Mouse (Mus musculus): Measurements from ENCODE around the gene Gpn2. TPM values are rescaled to one million over a fixed set of nuclear protein-coding genes. Genes with fewer than 3 reads are reported as not detected.
A peak's percentile ranks its signal among the peaks of the same experiment; 100 is the strongest.

Gene Gpn2
- polyA plus RNA-seq, 1 experiment from 2014 or later = 16.1 TPM

- H3K4me2 ChIP-seq (replicated peaks; ENCODE audit: low read depth) = peak overlapping the region; percentile 82
- H3K9me3 ChIP-seq (ENCODE audit: control insufficient read depth) = no peaks in the 10 kb centered on the region
- WGBS = under 1% methylated on average over 50 of the region's 50 CpGs
- TF ChIP-seq CTCF (IDR thresholded peaks at IDR 0.05; ENCODE audit: low read depth) = no peak
- no peaks in the 10 kb centered on the region for H3K27me3 ChIP-seq (replicated peaks; ENCODE audit: control insufficient read depth, insufficient read depth, low read length)
- ATAC-seq = peak; percentile 85
- peaks cover 8% of the 10 kb centered on the region; the same call in 1 of the 2 replicates for H3K36me3 ChIP-seq (ENCODE audit: control insufficient read depth, insufficient read depth)
- H3K4me3 ChIP-seq (ENCODE audit: low read depth, low read length) = peak overlapping the region; percentile 40
- peak overlapping the region; percentile 97 for H3K27ac ChIP-seq (ENCODE audit: low read depth, low read length)
- 0 out of 2 replicates have a peak, but pooled peaks cover 2% of the 10 kb centered on the region for H3K4me1 ChIP-seq (replicated peaks; ENCODE audit: control insufficient read depth, insufficient read depth, low read length)
- H3K9ac ChIP-seq (ENCODE audit: low read depth, low read length) = peak overlapping the region; percentile 57
These were observed 15.5 kb downstream of the Gpn2 start for GRCm38 (mm10) chr4:133599571-133600073.

- H3K36me3 ChIP-seq (ENCODE audit: control insufficient read depth, insufficient read depth) = peaks cover 6% of the 10 kb centered on the region; the same call in 1 of the 2 replicates
- peak overlapping the region; percentile 82 for H3K4me2 ChIP-seq (replicated peaks; ENCODE audit: low read depth)
- no peaks in the 10 kb centered on the region for H3K27me3 ChIP-seq (replicated peaks; ENCODE audit: control insufficient read depth, insufficient read depth, low read length)
- peak overlapping the region; percentile 57 for H3K9ac ChIP-seq (ENCODE audit: low read depth, low read length)
- H3K9me3 ChIP-seq (ENCODE audit: control insufficient read depth) = no peaks in the 10 kb centered on the region
- 9% methylated on average over 9 of the region's 9 CpGs for WGBS
- TF ChIP-seq CTCF (IDR thresholded peaks at IDR 0.05; ENCODE audit: low read depth) = no peak
- ATAC-seq = no peak
- peak overlapping the region; percentile 40 for H3K4me3 ChIP-seq (ENCODE audit: low read depth, low read length)
- peak overlapping the region; percentile 97 for H3K27ac ChIP-seq (ENCODE audit: low read depth, low read length)
- 0 out of 2 replicates have a peak, but pooled peaks cover 2% of the 10 kb centered on the region for H3K4me1 ChIP-seq (replicated peaks; ENCODE audit: control insufficient read depth, insufficient read depth, low read length)
These were observed 16.1 kb downstream of the Gpn2 start for GRCm38 (mm10) chr4:133600306-133600705.

GRCm38 (mm10) chr4:133601721-133602218 is 17.6 kb downstream of the Gpn2 start, which contains the start of gene Sfn:
Gene Sfn, minus strand, starts transcription at chr4:133602168.
- peak; percentile 86 for TF ChIP-seq CTCF (IDR thresholded peaks at IDR 0.05; ENCODE audit: low read depth)
- Histone ChIP-seq H3K9me3 (ENCODE audit: control insufficient read depth) (no peaks in the 10 kb centered on the region), H3K9ac (ENCODE audit: low read depth, low read length) (0 out of 2 replicates have a peak within 1 kb of the TSS, but pooled peaks have one; percentile 26), H3K36me3 (ENCODE audit: control insufficient read depth, insufficient read depth) (peaks cover 14% of the 10 kb centered on the region; the same call in 1 of the 2 replicates), H3K27me3 (replicated peaks; ENCODE audit: control insufficient read depth, insufficient read depth, low read length) (no peaks in the 10 kb centered on the region), H3K4me2 (replicated peaks; ENCODE audit: low read depth) (peak within 1 kb of the TSS; percentile 82), H3K4me3 (ENCODE audit: low read depth, low read length) (peak within 1 kb of the TSS; percentile 40), H3K4me1 (replicated peaks; ENCODE audit: control insufficient read depth, insufficient read depth, low read length) (0 out of 2 replicates have a peak, but pooled peaks cover 2% of the 10 kb centered on the region), H3K27ac (ENCODE audit: low read depth, low read length) (peak within 1 kb of the TSS; percentile 64; the same call in 1 of the 2 replicates)
- peak; percentile 74 for ATAC-seq
- WGBS = 4% methylated on average over 16 of the region's 16 CpGs

GRCm38 (mm10) chr4:133603056-133603455 is 18.9 kb downstream of the Gpn2 start:
- no peak overlapping the region for H3K27ac ChIP-seq (ENCODE audit: low read depth, low read length)
- H3K27me3 ChIP-seq (replicated peaks; ENCODE audit: control insufficient read depth, insufficient read depth, low read length) = no peaks in the 10 kb centered on the region
- H3K36me3 ChIP-seq (ENCODE audit: control insufficient read depth, insufficient read depth) = peaks cover 19% of the 10 kb centered on the region; the same call in 1 of the 2 replicates
- H3K4me3 ChIP-seq (ENCODE audit: low read depth, low read length) = no peak overlapping the region
- H3K9ac ChIP-seq (ENCODE audit: low read depth, low read length) = no peak overlapping the region
- H3K4me1 ChIP-seq (replicated peaks; ENCODE audit: control insufficient read depth, insufficient read depth, low read length) = 0 out of 2 replicates have a peak, but pooled peaks cover 2% of the 10 kb centered on the region
- no peak for TF ChIP-seq CTCF (IDR thresholded peaks at IDR 0.05; ENCODE audit: low read depth)
- 90% methylated on average over 5 of the region's 5 CpGs for WGBS
- no peaks in the 10 kb centered on the region for H3K9me3 ChIP-seq (ENCODE audit: control insufficient read depth)
- no peak overlapping the region for H3K4me2 ChIP-seq (replicated peaks; ENCODE audit: low read depth)
- ATAC-seq = no peak

- Histone ChIP-seq H3K4me1 (replicated peaks; ENCODE audit: control insufficient read depth, insufficient read depth, low read length) (0 out of 2 replicates have a peak, but pooled peaks cover 1% of the 10 kb centered on the region), H3K9me3 (ENCODE audit: control insufficient read depth) (no peaks in the 10 kb centered on the region), H3K36me3 (ENCODE audit: control insufficient read depth, insufficient read depth) (peaks cover 21% of the 10 kb centered on the region; the same call in 1 of the 2 replicates), H3K27me3 (replicated peaks; ENCODE audit: control insufficient read depth, insufficient read depth, low read length) (no peaks in the 10 kb centered on the region), H3K9ac (ENCODE audit: low read depth, low read length) (no peak overlapping the region), H3K4me2 (replicated peaks; ENCODE audit: low read depth) (no peak overlapping the region), H3K27ac (ENCODE audit: low read depth, low read length) (no peak overlapping the region), H3K4me3 (ENCODE audit: low read depth, low read length) (no peak overlapping the region)
- 87% methylated on average over 7 of the region's 7 CpGs for WGBS
- ATAC-seq = no peak
- TF ChIP-seq CTCF (IDR thresholded peaks at IDR 0.05; ENCODE audit: low read depth) = no peak
These were observed 20.0 kb downstream of the Gpn2 start for GRCm38 (mm10) chr4:133604175-133604574.

GRCm38 (mm10) chr4:133604856-133605255 is 20.7 kb downstream of the Gpn2 start:
- Histone ChIP-seq H3K4me3 (ENCODE audit: low read depth, low read length) (no peak overlapping the region), H3K27me3 (replicated peaks; ENCODE audit: control insufficient read depth, insufficient read depth, low read length) (no peaks in the 10 kb centered on the region), H3K36me3 (ENCODE audit: control insufficient read depth, insufficient read depth) (peaks cover 26% of the 10 kb centered on the region; the same call in 1 of the 2 replicates), H3K9me3 (ENCODE audit: control insufficient read depth) (no peaks in the 10 kb centered on the region), H3K4me2 (replicated peaks; ENCODE audit: low read depth) (no peak overlapping the region), H3K9ac (ENCODE audit: low read depth, low read length) (no peak overlapping the region), H3K27ac (ENCODE audit: low read depth, low read length) (no peak overlapping the region), H3K4me1 (replicated peaks; ENCODE audit: control insufficient read depth, insufficient read depth, low read length) (no peaks in the 10 kb centered on the region)
- ATAC-seq = no peak
- WGBS = 78% methylated on average over 6 of the region's 6 CpGs
- TF ChIP-seq CTCF (IDR thresholded peaks at IDR 0.05; ENCODE audit: low read depth) = no peak

Data from intestine, postnatal 0 days (tissue).